Comparison of ENCODE assay signal across 1 mouse cellular context in the genomic region with DNA sequence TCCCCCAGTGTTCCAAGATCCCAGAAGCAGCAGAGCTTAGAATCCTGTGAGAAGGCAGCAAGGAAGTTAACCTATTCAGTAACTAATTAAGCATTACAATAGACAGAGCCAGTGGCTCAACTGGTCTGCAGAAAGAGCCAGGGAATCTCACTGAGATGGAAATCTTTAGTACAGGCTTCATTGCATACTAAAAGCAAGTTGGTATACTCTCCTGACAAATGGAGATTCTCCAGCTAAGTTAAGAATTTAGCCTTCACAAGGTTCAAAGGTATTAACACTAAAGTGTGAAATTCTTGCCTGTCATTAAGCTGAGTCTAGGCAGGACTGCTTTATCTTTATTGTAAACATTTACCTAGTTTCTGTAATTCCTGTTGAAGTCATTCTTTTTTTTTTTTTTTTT. TPM values are rescaled to one million over a fixed set of nuclear protein-coding genes. Genes with fewer than 3 reads are reported as not detected.
"Had no signal": no experiment of that assay in that cellular context is flagged by ENCODE, and none has a peak within 500 bp of the region (broad histone marks: within the 10 kb centered on the region; RNA-seq: fewer than 3 reads in every experiment).

No protein-coding gene starts in this region.

RNA-seq across cellular contexts. Expression of a gene that starts 49.8 kb away (rescaled TPM):
- polyA plus RNA-seq: erythroblast, embryonic 14.5 days had no signal
